15 mouse cellular contexts compared by ENCODE assay signal in genomic region chr16:91265972-91266371, GRCm38 (mm10). TPM values are rescaled to one million over a fixed set of nuclear protein-coding genes. Genes with fewer than 3 reads are reported as not detected.
A peak's percentile ranks its signal among the peaks of the same experiment; 100 is the strongest.
DNase-seq lines count a peak whose midpoint lies in the region; ATAC-seq lines count a peak whose summit lies in the region.
"Had no signal": no experiment of that assay in that cellular context is flagged by ENCODE, and none has a peak within 500 bp of the region (broad histone marks: within the 10 kb centered on the region; RNA-seq: fewer than 3 reads in every experiment).

No protein-coding gene starts in this region.

- peaks cover 58% of the 10 kb centered on the region for H3K27me3 ChIP-seq in midbrain, embryonic 14.5 days (ENCODE audit: control insufficient read depth, insufficient read depth, low read length)
- peaks cover 58% of the 10 kb centered on the region for H3K27me3 ChIP-seq in midbrain, embryonic 15.5 days (replicated peaks)

- WGBS in midbrain, embryonic 14.5 days, result 66% methylated on average over 6 of the region's 6 CpGs
- 71% methylated on average over 6 of the region's 6 CpGs for WGBS in midbrain, embryonic 15.5 days

- ATAC-seq in midbrain, embryonic 14.5 days (ENCODE audit: low FRiP score, low TSS enrichment), result no peak
- ATAC-seq in midbrain, embryonic 15.5 days (replicated peaks), result no peak; the same call in 1 of the 2 replicates

- H3K27ac ChIP-seq in midbrain, embryonic 14.5 days (replicated peaks; ENCODE audit: low read depth, low read length), result no peak overlapping the region
- no peak overlapping the region for H3K27ac ChIP-seq in midbrain, embryonic 15.5 days
- H3K27ac ChIP-seq: embryonic facial prominence, embryonic 12.5 days; macrophage; neural tube, embryonic 12.5 days had no signal

- no peaks in the 10 kb centered on the region for H3K36me3 ChIP-seq in midbrain, embryonic 14.5 days (ENCODE audit: control insufficient read depth, insufficient read depth, low read length)
- H3K36me3 ChIP-seq in midbrain, embryonic 15.5 days (replicated peaks), result no peaks in the 10 kb centered on the region
- H3K36me3 ChIP-seq: embryonic facial prominence, embryonic 12.5 days; neural tube, embryonic 12.5 days had no signal

- no peak overlapping the region for H3K4me3 ChIP-seq in midbrain, embryonic 14.5 days (replicated peaks; ENCODE audit: low read depth, low read length)
- no peak overlapping the region for H3K4me3 ChIP-seq in midbrain, embryonic 15.5 days
- H3K4me3 ChIP-seq: embryonic facial prominence, embryonic 12.5 days; neural tube, embryonic 12.5 days had no signal

- no peaks in the 10 kb centered on the region for H3K9me3 ChIP-seq in midbrain, embryonic 14.5 days (ENCODE audit: control insufficient read depth, low read length)
- H3K9me3 ChIP-seq in midbrain, embryonic 15.5 days, result no peaks in the 10 kb centered on the region
- H3K9me3 ChIP-seq: embryonic facial prominence, embryonic 12.5 days; neural tube, embryonic 12.5 days had no signal

- H3K4me1 ChIP-seq in midbrain, embryonic 14.5 days (ENCODE audit: control insufficient read depth, insufficient read depth, low read length), result peaks cover 12% of the 10 kb centered on the region
- H3K4me1 ChIP-seq in midbrain, embryonic 15.5 days, result peaks cover 22% of the 10 kb centered on the region

- no peak overlapping the region for H3K4me2 ChIP-seq in midbrain, embryonic 14.5 days (ENCODE audit: low read length)
- no peak overlapping the region for H3K4me2 ChIP-seq in midbrain, embryonic 15.5 days
- H3K4me2 ChIP-seq: embryonic facial prominence, embryonic 12.5 days; neural tube, embryonic 12.5 days had no signal

- DNase-seq in adrenal gland, postnatal 10 days, result peak; percentile 74
- no peak for DNase-seq in adrenal gland, postnatal 4 days (ENCODE audit: low spot score in 2 of 2)
- peak; percentile 40 for DNase-seq in midbrain, embryonic 14.5 days
- peak; percentile 70 to 80 for DNase-seq in layer of hippocampus, postnatal 36 days
- DNase-seq in right cerebral cortex, postnatal 14 days, result peak; percentile 56
- DNase-seq in ovary, postnatal 36 days (ENCODE audit: low spot score), result no peak
- no peak for DNase-seq in spleen, adult 18-20 months
- DNase-seq: gastrocnemius, postnatal 25 days; liver had no signal

- no peak overlapping the region for H3K9ac ChIP-seq in midbrain, embryonic 14.5 days (replicated peaks; ENCODE audit: low read length)
- no peak overlapping the region for H3K9ac ChIP-seq in midbrain, embryonic 15.5 days
- H3K9ac ChIP-seq: embryonic facial prominence, embryonic 12.5 days; neural tube, embryonic 12.5 days had no signal

RNA-seq across cellular contexts. Expression of gene Olig1, which starts 3.6 kb away (rescaled TPM):
- 1 to 10 TPM in 1 of 2 experiments, under 1 TPM in 1; 0.75 to 1.6 TPM for total RNA-seq in adrenal gland, postnatal 10 days (2021)
- under 1 TPM in 1 of 2 experiments, not detected in 1; 0.65 TPM for total RNA-seq in adrenal gland, postnatal 4 days (2021)
- 43.7 and 57.0 TPM in 2 replicates for polyA plus RNA-seq in midbrain, embryonic 14.5 days (2014; fragmentation: Nextera tagmentation; extraction: Ambion mirVana)
- 79.2 and 81.5 TPM in 2 replicates for polyA plus RNA-seq in midbrain, embryonic 15.5 days (2015; fragmentation: Nextera tagmentation; extraction: Ambion mirVana)
- 100 to 1,000 TPM; 128 to 134 TPM for total RNA-seq in layer of hippocampus, postnatal 36 days (2021)
- total RNA-seq: gastrocnemius, postnatal 25 days had no signal
- polyA plus RNA-seq: macrophage; stomach, embryonic 14.5 days had no signal

RNA-seq across cellular contexts. Expression of gene Olig2, which starts 40.7 kb away (rescaled TPM):
- not detected for total RNA-seq in adrenal gland, postnatal 10 days (2021)
- total RNA-seq in adrenal gland, postnatal 4 days (2021), result under 1 TPM in 1 of 2 experiments, not detected in 1; 0.11 TPM
- polyA plus RNA-seq in midbrain, embryonic 14.5 days (2014; fragmentation: Nextera tagmentation; extraction: Ambion mirVana), result 5.6 and 7.8 TPM in 2 replicates
- polyA plus RNA-seq in midbrain, embryonic 15.5 days (2015; fragmentation: Nextera tagmentation; extraction: Ambion mirVana), result 10.4 and 10.7 TPM in 2 replicates
- 10 to 100 TPM; 29.1 to 33.7 TPM for total RNA-seq in layer of hippocampus, postnatal 36 days (2021)
- total RNA-seq: gastrocnemius, postnatal 25 days had no signal
- polyA plus RNA-seq: intestine, embryonic 14.5 days; macrophage; stomach, embryonic 14.5 days had no signal

Comparison
In these comparisons a context has a peak if more than half of its experiments do, and no peak if none do; other contexts are left out.
1. DNase-seq: peak in adrenal gland, postnatal 10 days (single experiment), midbrain, embryonic 14.5 days (single experiment), layer of hippocampus, postnatal 36 days (2 of 2) and right cerebral cortex, postnatal 14 days (single experiment); none in adrenal gland, postnatal 4 days (0 of 2), ovary, postnatal 36 days (single experiment) and spleen, adult 18-20 months (0 of 2).
2. RNA of gene Olig1, which starts 3.6 kb away (total RNA-seq): 128 to 134 TPM in layer of hippocampus, postnatal 36 days; 0.75 to 1.6 TPM in adrenal gland, postnatal 10 days and 0.65 TPM in adrenal gland, postnatal 4 days; every median in the first group is over 10 times any median in the second.
3. RNA of gene Olig2, which starts 40.7 kb away (total RNA-seq): 29.1 to 33.7 TPM in layer of hippocampus, postnatal 36 days; 0.11 TPM in adrenal gland, postnatal 4 days and not detected in adrenal gland, postnatal 10 days; every median in the first group is over 10 times any median in the second.